Mouse (Mus musculus) right cerebral cortex, postnatal 25 days (tissue): ENCODE measurements around the gene Papln.

ENCODE experiments used
- DNase-seq: peaks from one replicate; pipeline ENCODE4 v3.0.0; 2022

The Papln gene

DNA sequence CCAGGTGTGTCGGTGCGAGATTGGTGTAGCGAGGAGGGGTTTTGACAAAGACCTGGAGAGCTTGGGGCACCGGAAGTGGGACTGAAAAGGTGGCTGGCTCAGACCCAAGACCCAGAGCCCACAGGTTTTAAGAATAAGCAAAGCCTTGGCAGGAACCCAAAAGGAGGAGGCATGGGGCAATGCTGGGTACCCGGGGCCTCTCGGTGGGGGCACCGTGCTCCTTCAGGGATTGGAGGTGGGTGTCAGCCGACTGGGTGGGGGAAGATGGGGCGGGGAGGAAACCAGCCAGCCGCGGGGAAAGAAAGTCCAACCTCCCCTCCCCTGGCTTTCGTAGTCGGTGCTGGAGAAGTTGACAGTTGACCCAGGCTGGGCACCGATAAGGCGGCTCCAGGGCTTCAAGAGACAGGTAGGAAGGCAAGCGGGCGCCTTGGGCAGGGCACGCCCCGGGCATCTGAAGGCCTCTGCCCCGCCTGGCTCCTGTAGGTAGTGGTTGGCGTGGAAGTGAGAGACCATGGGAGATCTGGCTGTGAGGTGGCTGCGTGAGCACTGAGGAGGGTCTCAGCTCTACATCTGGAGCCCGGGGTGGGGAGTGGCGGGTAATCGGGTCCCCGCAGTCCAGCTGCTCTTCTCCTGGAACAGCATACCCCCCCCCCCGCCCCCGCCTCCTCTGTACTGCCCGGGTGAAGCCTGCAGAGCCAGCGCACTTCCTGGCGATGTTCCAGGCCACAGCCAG lies at the start of gene Papln:
Gene Papln, plus strand, starts transcription at position 324 of the 733 bp plus-strand sequence.
- no peak for DNase-seq

DNA sequence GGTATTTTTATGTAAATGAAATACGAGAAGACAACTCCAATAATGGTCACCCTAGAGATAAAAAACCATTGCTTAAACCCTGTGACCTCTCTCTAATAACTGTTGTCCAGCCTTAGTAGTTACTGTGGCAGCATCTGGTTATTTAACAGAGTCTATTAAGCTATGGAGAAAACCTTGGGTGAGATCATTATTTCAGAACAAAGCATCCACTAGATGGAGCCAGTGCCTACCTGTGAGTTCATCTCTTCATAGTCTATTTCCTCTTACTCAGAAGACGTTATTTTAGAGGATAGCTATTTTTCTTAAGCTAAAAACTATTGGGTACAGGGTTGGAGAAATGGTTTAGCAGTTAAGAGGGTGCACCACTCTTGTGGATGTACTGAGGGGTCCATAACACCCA lies 49.7 kb upstream of the Papln start:
- no peak for DNase-seq

DNA sequence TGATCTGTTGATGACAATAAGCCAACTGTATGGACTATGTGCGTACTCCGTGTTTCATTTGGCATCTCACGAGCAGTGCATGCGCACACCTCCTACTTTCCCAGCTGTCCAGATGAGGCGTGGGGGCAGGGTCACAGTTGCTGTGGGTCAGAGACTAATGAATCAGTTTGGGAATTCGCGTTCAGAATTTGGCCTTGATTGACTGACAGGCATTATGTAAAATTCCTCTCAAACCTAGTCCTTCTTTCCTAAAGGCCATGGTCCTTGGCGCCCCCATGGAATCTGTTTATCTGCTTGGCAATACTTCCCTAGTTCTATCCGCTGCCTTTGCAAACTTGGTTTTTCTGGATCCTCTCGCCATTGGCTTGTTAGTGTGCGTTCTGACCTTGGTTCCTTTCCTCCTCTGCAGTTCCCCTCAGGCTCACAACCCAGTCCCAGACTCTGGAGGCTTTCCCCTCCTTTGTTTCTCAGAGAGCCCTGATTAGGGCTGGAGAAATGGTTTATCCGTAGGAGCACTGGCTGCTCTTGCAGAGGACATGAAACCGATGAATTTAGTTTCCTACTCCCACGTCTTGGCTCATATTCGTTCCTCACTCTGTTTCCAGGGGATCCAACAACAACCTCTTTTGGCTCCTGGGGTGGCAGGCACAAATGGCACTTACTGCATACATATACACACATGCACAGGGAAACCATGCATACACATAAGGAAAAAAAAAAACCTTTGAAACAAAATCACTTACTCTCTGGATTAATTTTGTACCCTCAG lies 46.8 kb upstream of the Papln start:
- DNase-seq = peak; percentile 17

DNA sequence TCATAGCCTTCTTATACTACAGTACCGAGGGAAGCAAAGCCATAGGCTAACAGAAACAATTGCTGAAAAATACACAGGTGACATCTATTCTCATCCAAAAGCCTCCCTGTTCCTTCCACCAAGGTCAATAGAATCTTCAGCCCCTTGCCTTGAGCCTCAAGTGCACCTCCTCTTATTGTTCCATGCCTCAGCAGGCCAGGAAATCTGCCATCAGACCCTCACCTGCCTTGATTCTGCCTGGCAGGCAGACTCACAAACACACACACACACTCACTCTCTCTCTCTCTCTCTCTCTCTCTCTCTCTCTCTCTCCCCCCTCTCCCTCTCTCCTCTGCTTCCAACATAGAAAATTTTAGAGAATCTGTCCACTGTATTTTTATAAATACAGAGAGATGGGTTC lies 44.0 kb upstream of the Papln start:
- no peak for DNase-seq

DNA sequence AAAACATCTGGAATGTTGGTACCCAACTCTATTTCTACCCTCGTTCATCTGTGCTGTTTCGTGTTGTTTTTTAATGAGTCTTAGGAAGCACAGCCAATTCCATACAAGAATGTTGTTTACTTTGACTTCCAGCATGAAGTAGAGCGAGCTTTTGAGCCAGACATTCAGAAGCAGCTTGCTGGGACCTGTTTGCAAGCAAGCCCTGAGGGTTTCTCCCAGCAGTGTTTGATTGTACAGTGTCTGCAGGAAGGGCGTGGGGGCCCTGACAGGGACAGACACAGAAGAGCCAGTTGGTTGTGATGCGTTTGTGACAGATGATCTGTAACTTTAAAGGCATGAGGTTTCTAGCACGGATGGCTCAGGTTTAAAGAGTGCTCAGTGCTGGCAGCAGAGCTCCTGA lies 42.2 kb upstream of the Papln start:
- DNase-seq = no peak

DNA sequence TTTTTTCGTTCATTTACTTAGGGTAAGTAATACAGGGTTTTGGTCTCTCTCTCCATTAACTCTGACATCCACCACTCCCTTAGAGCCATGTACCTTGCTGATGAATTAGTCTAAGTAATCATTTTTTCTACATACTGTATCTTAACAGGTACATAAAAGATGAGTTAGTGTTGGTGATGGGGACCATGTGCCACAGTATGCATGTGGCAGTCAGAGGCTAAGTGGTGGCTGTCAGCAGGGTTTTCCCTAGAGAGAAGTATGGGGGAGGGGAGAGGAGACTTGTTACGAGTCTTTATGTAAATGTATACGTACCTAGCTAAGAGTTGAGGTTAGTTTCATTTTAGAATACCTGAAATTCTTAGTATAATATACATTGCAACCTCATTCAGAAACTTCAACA lies 40.4 kb upstream of the Papln start:
- DNase-seq = no peak

DNA sequence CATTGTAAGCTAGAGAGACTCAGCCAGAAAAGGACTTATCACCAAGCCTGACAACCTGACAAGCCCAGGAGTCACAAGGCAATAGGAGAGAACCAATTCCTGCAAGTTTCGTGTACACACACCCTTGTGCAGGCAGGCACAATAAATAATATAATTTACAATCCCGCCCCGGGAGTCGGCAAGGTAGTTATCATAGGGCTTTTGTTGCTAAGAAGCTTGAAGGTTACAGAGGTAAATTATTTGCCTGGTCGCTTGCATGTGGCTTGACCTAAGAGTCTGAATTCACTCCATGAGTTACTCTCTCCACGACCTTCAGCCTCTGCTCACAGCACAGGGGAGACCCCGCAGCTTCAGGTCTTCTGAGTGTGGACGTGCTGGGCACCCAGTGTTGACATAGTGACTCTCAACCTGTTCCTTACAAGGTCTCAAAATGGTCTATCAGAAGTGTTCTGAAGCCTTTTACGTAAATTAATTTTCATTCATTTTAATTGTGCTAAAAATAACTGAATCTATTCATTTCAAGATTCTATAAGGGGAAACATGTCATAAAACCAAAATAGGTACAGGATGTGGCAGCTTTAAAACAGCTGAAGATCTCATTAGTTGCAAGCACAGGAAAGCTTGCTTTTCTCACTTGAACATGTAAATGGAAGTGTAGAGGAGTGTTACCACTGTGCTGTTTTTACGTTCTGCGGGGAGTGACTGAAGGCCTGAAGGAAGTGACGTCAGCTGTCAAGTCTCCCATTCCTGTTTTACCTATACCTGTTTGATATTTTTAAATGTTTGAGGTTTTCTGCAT lies 36.7 kb upstream of the Papln start:
- DNase-seq = no peak

DNA sequence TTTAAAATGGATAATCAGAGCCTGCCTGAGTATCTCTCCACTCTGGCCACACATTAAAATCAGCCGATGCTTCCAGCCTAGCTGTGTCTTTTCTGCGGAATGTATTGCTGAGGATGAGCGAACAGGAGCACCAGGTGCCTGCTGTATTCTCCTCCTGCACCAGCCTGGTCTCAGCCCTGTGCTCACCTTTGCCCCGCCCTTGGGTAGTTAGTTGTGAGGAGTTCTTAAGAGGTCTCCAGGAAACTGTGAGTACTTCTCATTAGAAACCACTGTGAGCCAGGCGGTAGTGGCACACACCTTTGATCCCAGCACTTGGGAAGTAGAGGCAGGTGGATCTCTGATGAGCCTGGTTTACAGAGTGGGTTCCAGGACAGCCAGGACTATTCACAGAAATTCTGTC lies 31.2 kb upstream of the Papln start:
- no peak for DNase-seq

DNA sequence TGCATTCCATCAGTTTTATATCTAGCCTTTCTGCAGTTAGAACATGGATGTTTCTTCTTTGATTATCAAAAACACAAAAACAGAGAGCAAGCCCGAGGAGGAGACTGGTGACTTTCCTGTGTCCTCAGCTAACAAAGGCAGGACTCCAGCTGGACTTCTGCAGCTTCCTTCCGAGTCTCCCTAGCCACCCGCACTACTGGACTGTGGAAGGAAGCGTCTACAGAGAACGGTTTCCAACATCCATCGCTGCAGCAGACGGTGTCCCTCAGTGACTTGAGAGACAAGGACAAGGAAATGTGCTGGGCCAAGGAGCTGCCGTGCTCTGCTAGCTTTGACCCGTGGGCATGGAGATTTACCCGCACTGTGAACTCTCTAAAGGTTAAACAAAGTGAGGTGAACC lies 29.4 kb upstream of the Papln start:
- DNase-seq = no peak

DNA sequence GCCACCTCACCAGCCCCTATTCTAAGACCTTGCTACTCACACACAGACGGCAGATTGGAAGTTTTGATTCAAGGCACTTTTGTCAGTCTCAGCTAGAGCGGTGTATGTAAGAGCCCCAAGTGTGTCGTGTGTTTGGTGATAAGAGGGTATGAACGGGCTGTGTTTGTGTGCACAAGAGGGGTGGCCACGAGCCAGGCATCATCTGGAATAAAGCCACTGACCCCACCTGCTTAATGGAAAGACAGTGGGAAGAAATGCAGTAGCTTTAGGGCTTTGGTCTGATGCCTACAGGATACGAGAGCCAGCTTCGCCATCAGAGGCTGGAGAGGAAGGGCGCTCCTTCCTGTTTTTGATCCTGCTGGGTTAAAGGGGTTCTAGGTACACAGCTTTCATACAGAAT lies 27.2 kb upstream of the Papln start:
- no peak for DNase-seq

DNA sequence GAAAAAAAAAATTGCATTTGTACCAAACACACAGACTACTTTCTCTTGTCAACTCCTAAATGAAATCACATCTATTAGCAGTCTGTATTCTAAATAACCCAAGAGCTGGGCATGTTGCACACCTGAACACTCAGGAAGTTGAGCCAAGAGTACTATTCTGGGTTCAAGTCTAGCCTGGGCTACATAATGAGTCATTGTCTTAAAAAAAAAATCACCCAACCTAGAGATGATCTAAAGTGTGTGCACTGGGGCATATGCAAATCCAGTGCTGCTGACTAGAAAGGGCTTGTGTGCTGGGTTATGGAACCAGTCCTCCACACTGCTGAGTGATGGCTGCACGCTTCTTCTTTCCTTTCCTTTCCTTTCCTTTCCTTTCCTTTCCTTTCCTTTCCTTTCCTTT lies 24.8 kb upstream of the Papln start:
- DNase-seq = no peak

DNA sequence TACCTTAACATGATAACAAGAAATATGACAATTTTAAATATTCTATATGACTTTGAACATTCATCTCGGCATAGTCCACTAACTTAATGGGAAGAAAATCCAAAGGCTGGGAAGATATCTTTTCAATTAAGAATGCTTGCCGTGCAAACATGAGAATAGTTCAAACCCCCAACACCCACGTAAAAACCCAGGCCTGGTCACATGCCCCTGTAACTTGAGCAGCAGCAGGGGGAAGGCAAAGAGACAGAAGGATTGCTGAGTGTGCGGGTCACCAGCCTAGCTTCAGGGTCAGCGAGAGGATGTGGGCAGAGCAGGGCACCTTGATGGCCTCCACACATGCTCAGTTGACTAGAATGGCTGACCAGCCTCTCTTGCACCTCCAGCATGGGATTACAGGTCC lies 21.7 kb upstream of the Papln start:
- DNase-seq = no peak

DNA sequence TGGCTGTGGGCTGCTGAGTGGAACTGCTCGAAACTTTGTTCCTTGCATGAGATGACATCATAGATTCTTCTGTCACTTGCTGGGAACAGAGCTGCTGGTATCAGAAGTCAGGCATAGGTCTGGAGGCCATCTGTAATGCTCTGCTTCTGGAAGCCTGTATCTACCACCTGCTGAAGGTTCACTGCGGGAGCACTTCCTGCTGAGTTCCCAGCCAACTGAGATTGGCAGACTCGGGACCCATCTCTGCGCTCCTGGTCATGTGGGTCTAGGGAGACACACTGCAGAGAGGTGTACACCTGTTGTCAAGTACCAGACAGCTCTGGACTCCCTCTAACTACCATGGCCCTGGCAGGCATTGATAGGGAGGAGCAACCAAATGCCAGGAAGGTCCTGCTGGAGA lies 20.6 kb upstream of the Papln start:
- DNase-seq = no peak

DNA sequence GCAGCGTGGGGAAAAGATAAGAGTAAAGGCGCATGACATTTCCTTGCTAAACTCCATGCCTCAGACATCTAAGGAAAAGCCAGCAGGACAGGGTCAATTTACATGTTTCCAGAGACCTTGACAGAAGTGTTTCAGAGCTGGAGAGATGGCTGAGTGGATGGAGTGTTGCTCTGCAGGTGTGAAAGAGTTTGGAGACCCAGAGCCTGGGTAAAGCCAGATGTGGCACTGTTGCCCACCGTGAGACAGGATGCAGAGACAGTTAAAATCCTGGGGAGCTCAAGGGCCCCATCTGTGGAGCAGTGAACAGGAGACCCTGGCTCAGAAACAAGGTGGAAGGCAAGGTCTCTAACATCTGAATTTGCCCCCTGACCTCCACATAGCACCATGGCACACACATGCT lies 19.7 kb upstream of the Papln start:
- no peak for DNase-seq

DNA sequence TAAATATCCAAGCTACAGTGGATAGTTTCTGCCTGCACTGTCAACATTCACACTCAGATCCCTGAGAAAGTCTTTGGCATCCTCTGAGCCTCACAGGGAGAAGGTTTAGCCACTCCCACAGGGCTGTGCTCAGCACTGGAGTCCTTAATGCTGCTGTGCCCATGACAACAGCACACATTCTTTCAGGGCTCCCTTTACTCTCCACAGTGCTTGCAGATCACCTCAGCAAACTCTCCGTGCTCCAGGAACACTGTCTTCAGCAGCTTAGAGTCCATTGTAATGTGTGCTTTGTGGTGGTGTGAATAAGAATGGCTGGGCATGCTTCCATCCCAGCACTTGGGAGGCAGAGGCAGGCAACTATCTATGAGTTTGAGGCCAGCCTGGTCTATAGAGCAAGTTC lies 14.2 kb upstream of the Papln start:
- no peak for DNase-seq

DNA sequence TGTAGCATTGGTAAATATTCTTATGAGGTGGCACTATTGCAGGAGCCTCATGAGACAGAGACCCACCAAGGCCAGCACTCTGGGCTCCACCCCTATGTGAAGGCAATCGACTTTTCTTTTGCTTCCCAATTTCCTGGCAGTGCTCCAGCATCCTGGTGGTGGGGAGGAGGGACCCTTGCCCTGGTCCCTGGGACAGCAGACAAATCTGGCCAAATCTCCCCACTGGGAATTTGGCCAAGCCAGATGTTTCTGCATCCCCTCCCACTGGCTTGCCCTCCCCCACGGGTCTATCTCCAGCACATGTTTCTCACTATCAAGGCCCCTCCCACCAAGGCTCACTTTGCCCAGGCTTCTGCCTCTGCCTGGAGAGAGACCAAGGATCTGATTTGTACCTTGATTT lies 10.9 kb upstream of the Papln start:
- DNase-seq = no peak

DNA sequence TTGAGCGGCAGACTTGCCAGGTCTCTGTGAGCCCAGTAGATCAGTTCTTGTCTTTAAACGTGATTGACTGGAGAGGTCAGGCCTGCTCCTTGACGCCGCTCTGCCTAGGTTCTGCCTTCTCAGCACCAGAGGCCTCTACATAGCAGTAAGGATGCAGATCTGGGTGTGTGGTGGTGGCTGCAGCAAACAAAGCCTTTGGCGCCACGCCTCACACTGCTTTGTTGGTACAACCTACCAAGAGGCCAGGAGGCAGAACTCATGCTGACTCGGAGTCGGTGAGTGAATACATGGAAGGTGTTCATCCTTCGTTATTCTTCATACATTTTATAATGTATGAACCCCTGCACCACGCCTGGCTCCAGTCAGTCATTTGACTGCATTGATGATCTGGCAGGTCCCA lies 4.7 kb upstream of the Papln start:
- no peak for DNase-seq

DNA sequence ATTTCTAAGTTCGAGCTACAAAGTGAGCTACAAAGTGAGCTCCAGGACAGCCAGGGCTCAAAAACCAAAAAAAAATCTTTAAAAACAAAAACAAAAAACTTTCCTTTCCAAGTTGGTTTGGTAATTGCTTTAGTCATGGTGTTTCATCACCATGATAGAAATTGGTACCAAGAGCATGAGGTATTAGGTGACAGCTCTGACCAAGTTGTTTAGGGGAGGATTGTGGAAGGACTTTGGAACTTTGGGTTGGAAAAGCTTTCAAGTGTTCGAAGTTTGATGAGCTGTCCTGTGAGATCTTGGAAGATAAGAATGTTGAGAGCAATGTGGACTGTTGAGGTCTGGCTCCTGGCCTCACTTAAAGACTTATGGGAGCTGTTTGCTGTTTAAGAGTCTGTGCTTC lies 3.2 kb upstream of the Papln start:
- no peak for DNase-seq

DNA sequence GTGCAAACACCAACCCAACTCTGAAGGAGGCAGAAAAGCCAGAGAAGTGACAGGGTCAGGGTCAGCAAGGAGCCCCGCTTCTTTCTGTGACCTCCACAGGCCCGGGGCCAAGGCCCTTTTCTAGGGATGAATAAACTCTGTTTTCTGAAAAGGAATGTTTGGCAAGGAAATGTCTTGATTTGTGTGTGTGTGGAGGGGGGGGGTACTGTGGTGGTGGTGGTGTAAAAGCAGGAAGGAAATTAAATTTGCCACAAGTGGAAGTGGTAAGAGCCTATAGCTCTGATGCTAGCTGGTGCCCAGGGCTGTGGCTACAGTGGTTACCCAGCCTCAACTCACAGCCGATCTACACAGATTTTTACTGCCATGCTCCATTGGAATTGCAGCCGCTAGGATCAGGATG lies 728 bp upstream of the Papln start:
- DNase-seq = no peak

DNA sequence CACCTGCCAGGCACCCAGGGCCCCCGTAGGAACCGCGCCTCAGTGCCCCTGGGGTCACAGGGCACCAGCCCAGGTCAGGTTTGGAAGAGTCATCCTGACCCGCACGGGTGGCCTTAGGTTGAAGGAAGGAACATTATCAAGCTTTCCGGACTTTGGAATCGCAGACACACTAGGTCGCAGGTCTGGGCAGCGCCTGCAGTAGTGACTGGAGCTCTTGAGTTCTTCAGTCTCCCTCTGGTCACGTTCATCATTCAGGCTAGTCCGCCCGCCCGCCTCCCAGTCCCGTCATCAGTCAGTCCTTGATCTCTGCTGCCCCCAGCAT lies 571 bp downstream of the Papln start:
- DNase-seq = no peak

DNA sequence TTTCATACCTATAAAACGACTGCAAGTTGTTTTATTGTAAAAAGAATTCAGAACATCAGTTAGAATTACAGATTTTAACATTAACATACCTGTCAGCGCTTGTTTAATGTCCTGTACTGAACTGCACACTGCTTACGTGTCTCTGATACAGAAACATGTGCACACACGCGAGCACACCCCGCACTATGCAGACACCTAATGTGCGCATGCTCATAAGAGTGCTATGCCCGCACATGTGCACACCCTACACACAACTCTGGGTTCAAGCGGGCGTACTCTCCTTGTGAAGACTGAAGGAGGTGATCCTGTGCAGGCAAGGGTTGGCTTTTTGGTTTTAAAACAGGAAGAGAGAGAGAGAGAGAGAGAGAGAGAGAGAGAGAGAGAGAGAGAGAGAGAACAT lies 1.1 kb downstream of the Papln start:
- DNase-seq = no peak

DNA sequence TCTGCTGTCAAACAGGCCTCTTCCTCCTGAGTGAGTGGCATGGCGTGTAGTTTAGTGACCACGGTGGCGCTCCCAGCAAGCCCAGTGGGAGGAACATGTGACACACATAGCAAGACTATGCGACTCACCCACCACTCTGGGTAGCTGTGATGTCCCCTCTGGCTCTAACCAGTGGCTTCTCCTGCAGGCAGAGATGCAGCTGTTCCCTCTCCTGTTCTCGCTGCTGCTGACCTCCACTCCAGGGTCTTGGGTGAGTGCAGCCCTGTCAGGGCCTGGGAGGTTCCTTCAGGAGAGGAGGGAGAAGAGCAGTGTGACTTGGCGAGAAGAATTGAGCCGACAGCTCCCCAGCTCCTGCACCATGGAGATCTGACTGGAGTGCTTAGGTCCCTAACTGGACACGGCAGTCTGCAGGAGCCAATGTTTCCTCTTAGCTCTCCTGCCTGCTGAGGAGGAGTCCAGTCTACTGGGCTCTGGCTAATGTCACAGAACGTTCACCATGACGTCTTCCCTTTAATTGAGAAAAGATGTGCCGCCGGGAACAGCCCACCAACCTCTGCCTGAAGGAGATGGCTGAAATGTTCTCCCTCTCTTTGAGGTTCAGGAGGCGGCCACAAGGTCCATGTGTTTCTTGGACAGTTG lies 2.6 kb downstream of the Papln start:
- no peak for DNase-seq

DNA sequence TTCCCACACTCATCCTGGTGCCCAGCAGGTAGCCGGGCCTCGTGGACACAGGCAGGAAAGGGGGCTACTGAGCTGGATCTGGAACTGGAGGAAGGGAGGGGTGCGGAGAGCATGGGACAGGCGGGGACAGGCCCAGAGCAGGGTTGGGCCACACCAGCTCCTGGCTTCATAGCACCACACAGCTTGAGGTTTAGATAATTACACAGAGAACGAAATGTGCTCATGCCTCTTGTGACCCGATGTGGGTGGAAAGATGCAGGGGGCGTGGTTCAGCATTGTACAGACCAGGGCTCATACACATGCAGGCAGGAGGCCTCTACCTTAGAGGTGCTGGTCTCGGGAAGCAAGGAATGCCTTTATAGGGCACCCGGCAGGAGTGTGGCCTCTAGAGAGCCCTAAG lies 4.4 kb downstream of the Papln start:
- no peak for DNase-seq
